In the genomic region with DNA sequence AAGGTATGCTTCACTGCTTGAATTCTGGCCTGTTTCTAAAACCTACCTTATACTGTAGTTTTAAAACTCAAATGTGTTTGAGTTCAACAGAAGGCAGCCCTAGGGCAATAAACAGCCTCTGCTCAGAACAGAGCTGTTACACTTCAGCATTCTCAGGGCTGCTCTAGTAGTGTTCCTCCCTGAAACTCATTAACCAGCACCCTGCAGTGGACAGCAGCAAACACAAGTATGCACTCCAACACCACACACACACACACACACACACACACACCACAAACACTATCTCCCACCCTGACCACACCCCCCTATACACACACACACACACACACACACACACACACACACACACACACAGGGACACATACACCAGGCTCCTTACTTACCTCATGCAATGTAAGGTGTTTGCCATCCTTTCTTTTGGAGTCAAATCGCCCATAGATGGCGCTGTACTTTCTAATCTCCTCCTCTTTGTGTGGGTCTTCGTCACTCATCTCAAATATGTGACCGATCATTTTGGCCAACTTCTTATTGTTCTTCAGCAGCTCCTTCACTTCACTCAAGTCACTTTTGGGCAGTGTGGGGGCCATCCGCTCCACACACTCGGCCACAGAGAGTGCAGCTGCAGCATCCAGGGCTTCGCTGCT, we compare ENCODE assay signal across 8 mouse cellular contexts. TPM values are rescaled to one million over a fixed set of nuclear protein-coding genes. Genes with fewer than 3 reads are reported as not detected.
A peak's percentile ranks its signal among the peaks of the same experiment; 100 is the strongest.
DNase-seq lines count a peak whose midpoint lies in the region; TF ChIP-seq lines count a peak whose summit lies in the region.

No protein-coding gene starts in this region.

- intact Hi-C loops in left cerebral cortex, adult 2 months (cut with DNase I) = no loop called here

- H3K4me3 ChIP-seq in left cerebral cortex, adult 2 months = no peak overlapping the region

- DNase-seq in left cerebral cortex, adult 2 months (ENCODE audit: extremely low spot score in 1 of 2, low spot score in 2 of 2) = no peak
- no peak for DNase-seq in left cerebral cortex, adult 11 months (ENCODE audit: low spot score)
- peak; percentile 26 for DNase-seq in NIH3T3 (ENCODE audit: low read depth)
- peak; percentile 34 for DNase-seq in kidney, adult 9 months
- peak; percentile 52 for DNase-seq in retina, postnatal 1 day
- no peak for DNase-seq in frontal cortex, postnatal 36 days (ENCODE audit: low spot score in 2 of 2)
- no peak for DNase-seq in right cerebral cortex, adult 18-20 months
- no peak for DNase-seq in c-Kit-positive CD71-positive TER-119-positive erythroid progenitor cells, embryonic 14.5 days (ENCODE audit: low spot score)

- no peak overlapping the region for H3K27ac ChIP-seq in left cerebral cortex, adult 2 months

- peak; percentile 6 for TF ChIP-seq CTCF in left cerebral cortex, adult 2 months (IDR thresholded peaks at IDR 0.05)

RNA-seq across cellular contexts. Expression of a gene that starts 10.8 kb away (rescaled TPM):
- 10 to 100 TPM; 35.3 to 39.2 TPM for total RNA-seq in left cerebral cortex, adult 2 months (2021)

Comparison
In these comparisons a context has a peak if more than half of its experiments do, and no peak if none do; other contexts are left out.
1. DNase-seq: peak in NIH3T3 (single experiment), kidney, adult 9 months (single experiment) and retina, postnatal 1 day (single experiment); none in left cerebral cortex, adult 2 months (0 of 2), left cerebral cortex, adult 11 months (single experiment), frontal cortex, postnatal 36 days (0 of 2), right cerebral cortex, adult 18-20 months (single experiment) and c-Kit-positive CD71-positive TER-119-positive erythroid progenitor cells, embryonic 14.5 days (single experiment).